Comparison of ENCODE assay signal across 17 mouse cellular contexts in the genomic region with DNA sequence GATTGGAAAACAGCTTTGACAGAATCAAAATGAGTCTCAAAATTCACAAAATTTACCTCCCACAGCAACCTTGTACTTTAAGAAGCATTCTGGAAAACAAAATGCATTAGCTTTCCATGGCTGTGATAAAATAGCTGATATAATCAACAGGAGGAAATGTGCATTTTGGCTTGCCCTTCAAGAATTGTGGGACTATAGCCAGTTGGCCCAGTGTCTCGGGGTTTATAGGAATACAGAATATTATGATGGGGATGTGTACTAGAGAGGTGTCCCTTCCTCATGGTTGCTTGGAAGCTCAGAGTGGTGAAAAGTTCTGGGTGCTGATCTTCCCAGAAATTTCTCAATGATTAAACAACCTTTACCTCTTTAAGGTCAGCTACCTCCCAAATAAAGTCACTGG.
DNase-seq lines count a peak whose midpoint lies in the region; TF ChIP-seq lines count a peak whose summit lies in the region.
"Had no signal": no experiment of that assay in that cellular context is flagged by ENCODE, and none has a peak within 500 bp of the region (broad histone marks: within the 10 kb centered on the region; RNA-seq: fewer than 3 reads in every experiment).

No protein-coding gene starts in this region.

- no peaks in the 10 kb centered on the region for H3K27me3 ChIP-seq in embryonic facial prominence, embryonic 10.5 days (replicated peaks; ENCODE audit: low read depth, poor library complexity, severe bottlenecking)
- H3K27me3 ChIP-seq: embryonic facial prominence, embryonic 15.5 days; hindbrain, embryonic 12.5 days had no signal

- TF ChIP-seq CTCF in brain, embryonic 14.5 days (IDR thresholded peaks at IDR 0.05; ENCODE audit: borderline replicate concordance, extremely low read depth, insufficient read depth, insufficient read length) = no peak

- H3K4me1 ChIP-seq in embryonic facial prominence, embryonic 10.5 days = no peaks in the 10 kb centered on the region
- H3K4me1 ChIP-seq: embryonic facial prominence, embryonic 15.5 days; forebrain, embryonic 10.5 days; heart, embryonic 10.5 days; hindbrain, embryonic 12.5 days had no signal

- H3K36me3 ChIP-seq in embryonic facial prominence, embryonic 10.5 days (replicated peaks) = no peaks in the 10 kb centered on the region
- H3K36me3 ChIP-seq: embryonic facial prominence, embryonic 15.5 days; forebrain, embryonic 10.5 days; heart, embryonic 10.5 days; hindbrain, embryonic 12.5 days had no signal

- DNase-seq in cerebellum, adult 11-12 months = peak; percentile 9
- no peak for DNase-seq in cerebellum, adult 11 months
- DNase-seq in brain, embryonic 14.5 days (ENCODE audit: low read depth) = peak; percentile 59
- peak; percentile 44 for DNase-seq in cerebellum, adult 9-10 months
- DNase-seq in cerebellum, postnatal 25 days = peak; percentile 13 to 54
- DNase-seq in embryonic facial prominence, embryonic 10.5 days (ENCODE audit: low spot score) = no peak
- DNase-seq in ovary, adult 18-20 months (ENCODE audit: low spot score) = no peak
- DNase-seq: adrenal gland, postnatal 10 days; gastrocnemius, postnatal 10 days; heart, adult 18-20 months; heart, postnatal 10 days; heart, postnatal 4 days had no signal

- 98% methylated on average over 1 of the region's 1 CpGs for WGBS in embryonic facial prominence, embryonic 10.5 days

- no peak overlapping the region for H3K4me3 ChIP-seq in embryonic facial prominence, embryonic 10.5 days
- H3K4me3 ChIP-seq: embryonic facial prominence, embryonic 15.5 days; erythroblast, embryonic 14.5 days; forebrain, embryonic 10.5 days; heart, embryonic 10.5 days; hindbrain, embryonic 12.5 days had no signal

- no peak for TF ChIP-seq POLR2A in brain, embryonic 14.5 days (IDR thresholded peaks at IDR 0.05; ENCODE audit: borderline replicate concordance, extremely low read depth, insufficient read depth, insufficient read length, poor library complexity, severe bottlenecking)

- H3K9me3 ChIP-seq in embryonic facial prominence, embryonic 10.5 days = no peaks in the 10 kb centered on the region
- H3K9me3 ChIP-seq: embryonic facial prominence, embryonic 15.5 days; forebrain, embryonic 10.5 days; heart, embryonic 10.5 days; hindbrain, embryonic 12.5 days had no signal

- no peak overlapping the region for H3K27ac ChIP-seq in embryonic facial prominence, embryonic 10.5 days (replicated peaks)
- H3K27ac ChIP-seq: embryonic facial prominence, embryonic 15.5 days; forebrain, embryonic 10.5 days; heart, embryonic 10.5 days; hindbrain, embryonic 12.5 days had no signal

Comparison
In these comparisons a context has a peak if more than half of its experiments do, and no peak if none do; other contexts are left out.
1. DNase-seq: peak in cerebellum, adult 11-12 months (single experiment), brain, embryonic 14.5 days (single experiment), cerebellum, adult 9-10 months (single experiment) and cerebellum, postnatal 25 days (2 of 2); none in cerebellum, adult 11 months (single experiment), embryonic facial prominence, embryonic 10.5 days (single experiment) and ovary, adult 18-20 months (single experiment).